Mouse (Mus musculus): ENCODE measurements around the gene Nlrp14.
"Not testable (repeated sequence)": the region's sequence is repeated elsewhere in the genome, so short reads cannot be mapped to it uniquely, and the experiment has no call there.

Gene Nlrp14

GRCm38 (mm10) chr7:107166690-107167089, at the start of gene Nlrp14:
Gene Nlrp14 (plus strand): TSS chr7:107166990.
- no peak for DNase-seq

GRCm38 (mm10) chr7:107130983-107131382, 35.8 kb upstream of the Nlrp14 start, which contains the start of gene Olfr715:
Gene Olfr715 (minus strand): TSS chr7:107131083.
- DNase-seq = not testable (repeated sequence)

- not testable (repeated sequence) for DNase-seq
These were observed 28.8 kb upstream of the Nlrp14 start, which contains the start of gene Olfr716 for GRCm38 (mm10) chr7:107138027-107138426. Gene Olfr716 (plus strand): TSS chr7:107138327.

GRCm38 (mm10) chr7:107180406-107180805, 13.6 kb downstream of the Nlrp14 start:
- peak; percentile 1 for DNase-seq

GRCm38 (mm10) chr7:107201817-107202216, 35.0 kb downstream of the Nlrp14 start:
- peak; percentile 13 for DNase-seq

- DNase-seq = no peak
These were observed 41.1 kb downstream of the Nlrp14 start for GRCm38 (mm10) chr7:107207843-107208242.

GRCm38 (mm10) chr7:107209204-107209860, 42.5 kb downstream of the Nlrp14 start, which contains the start of gene Rbmxl2:
Gene Rbmxl2 (plus strand): TSS chr7:107209445.
- DNase-seq = peak; percentile 22

GRCm38 (mm10) chr7:107210126-107210576, 43.4 kb downstream of the Nlrp14 start:
- peak; percentile 20 for DNase-seq

- DNase-seq = peak; percentile 28
These were observed 48.9 kb downstream of the Nlrp14 start for GRCm38 (mm10) chr7:107215723-107216122.

- no peak for DNase-seq
These were observed 50.1 kb downstream of the Nlrp14 start for GRCm38 (mm10) chr7:107216845-107217244.

- peak; percentile 2 for DNase-seq
These were observed 70.1 kb downstream of the Nlrp14 start for GRCm38 (mm10) chr7:107236854-107237253.

- DNase-seq = no peak
These were observed 70.7 kb downstream of the Nlrp14 start for GRCm38 (mm10) chr7:107237498-107237897.

GRCm38 (mm10) chr7:107241371-107241883, 74.6 kb downstream of the Nlrp14 start:
- no peak for DNase-seq

All from embryo, embryonic 11 days (tissue).